Mouse (Mus musculus) limb, embryonic 10.5 days (tissue): ENCODE data around the gene Gm20425. TPM values are rescaled to one million over a fixed set of nuclear protein-coding genes. Genes with fewer than 3 reads are reported as not detected.
A peak's percentile ranks its signal among the peaks of the same experiment; 100 is the strongest.

Source experiments
- DNase-seq: peaks from one replicate; pipeline ENCODE4 v3.0.0-alpha.2; 2017; ENCODE audit warnings: low spot score
- H3K27ac ChIP-seq: fragments of 300-500 bp; sonication (generic); 2 replicates; pipeline ENCODE4 v1.5.1; 2016; ENCODE audit warnings: mild to moderate bottlenecking
- H3K27me3 ChIP-seq: fragments of 300-500 bp; sonication (generic); 2 replicates; pipeline ENCODE4 v1.6.1; 2016; ENCODE audit warnings: low read depth, mild to moderate bottlenecking; ENCODE audit not compliant: poor library complexity, severe bottlenecking
- H3K36me3 ChIP-seq: fragments of 300-500 bp; sonication (generic); 2 replicates; pipeline ENCODE4 v1.6.1; 2016; ENCODE audit warnings: mild to moderate bottlenecking, moderate library complexity
- H3K4me1 ChIP-seq: fragments of 300-500 bp; sonication (generic); 2 replicates; pipeline ENCODE4 v1.6.1; 2016
- H3K4me3 ChIP-seq: fragments of 300-500 bp; sonication (generic); 2 replicates; pipeline ENCODE4 v1.5.1; 2016; ENCODE audit warnings: mild to moderate bottlenecking, moderate library complexity
- H3K9me3 ChIP-seq: fragments of 300-500 bp; sonication (generic); replicated peaks from 2 replicates; pipeline ENCODE4 v1.6.1; 2016; ENCODE audit warnings: mild to moderate bottlenecking
- WGBS: fragments of 180-500 bp; shearing (Covaris S2); methylation state at CpG from one replicate; pipeline ENCODE4 v1.1.7; 2016; 5-methylcytosine and 5-hydroxymethylcytosine counted together
- polyA plus RNA-seq: library from polyadenylated mRNA; unstranded; fragments of >200 nt; fragmentation: Nextera tagmentation; extraction: Ambion mirVana; gene quantifications from 2 replicates; pipeline ENCODE4 v1.2.1, GENCODE M21; 2016

Gm20425 gene
- polyA plus RNA-seq, 1 experiment from 2014 or later, result not detected

- H3K9me3 ChIP-seq, result no peaks in the 10 kb centered on the region
- H3K4me1 ChIP-seq, result no peaks in the 10 kb centered on the region
- H3K4me3 ChIP-seq, result no peak overlapping the region
- WGBS, result 62% methylated on average over 6 of the region's 6 CpGs
- no peaks in the 10 kb centered on the region for H3K27me3 ChIP-seq
- no peak for DNase-seq
- no peak overlapping the region for H3K27ac ChIP-seq
- no peaks in the 10 kb centered on the region for H3K36me3 ChIP-seq
Observed at GRCm38 (mm10) chr9:103208802-103209423, 21.2 kb downstream of the Gm20425 start.

GRCm38 (mm10) chr9:103207846-103208245, 22.3 kb downstream of the Gm20425 start:
- no peaks in the 10 kb centered on the region for H3K9me3 ChIP-seq
- no peak overlapping the region for H3K27ac ChIP-seq
- peak; percentile 77 for DNase-seq
- no peaks in the 10 kb centered on the region for H3K27me3 ChIP-seq
- peak overlapping the region; percentile 28; the same call in 1 of the 2 replicates for H3K4me3 ChIP-seq
- 11% methylated on average over 16 of the region's 16 CpGs for WGBS
- H3K36me3 ChIP-seq, result no peaks in the 10 kb centered on the region
- no peaks in the 10 kb centered on the region for H3K4me1 ChIP-seq

- DNase-seq, result no peak
- Histone ChIP-seq H3K27ac (no peak overlapping the region), H3K4me1 (peaks cover 9% of the 10 kb centered on the region; the same call in 1 of the 2 replicates), H3K4me3 (no peak overlapping the region), H3K9me3 (no peaks in the 10 kb centered on the region), H3K36me3 (no peaks in the 10 kb centered on the region), H3K27me3 (no peaks in the 10 kb centered on the region)
- 91% methylated on average over 5 of the region's 5 CpGs for WGBS
Observed at GRCm38 (mm10) chr9:103205786-103206185, 24.3 kb downstream of the Gm20425 start.

- DNase-seq, result peak; percentile 92
- H3K4me3 ChIP-seq, result peak within 1 kb of the TSS; percentile 91
- H3K9me3 ChIP-seq, result no peaks in the 10 kb centered on the region
- H3K27ac ChIP-seq, result peak within 1 kb of the TSS; percentile 96
- H3K27me3 ChIP-seq, result no peaks in the 10 kb centered on the region
- under 1% methylated on average over 45 of the region's 45 CpGs for WGBS
- peaks cover 38% of the 10 kb centered on the region for H3K36me3 ChIP-seq
- peaks cover 9% of the 10 kb centered on the region; the same call in 1 of the 2 replicates for H3K4me1 ChIP-seq
Observed at GRCm38 (mm10) chr9:103201561-103202260, 28.4 kb downstream of the Gm20425 start, which contains the start of gene Srprb. Gene Srprb, minus strand, starts transcription at chr9:103202137.

GRCm38 (mm10) chr9:103188416-103188815, 41.7 kb downstream of the Gm20425 start:
- H3K27ac ChIP-seq, result no peak overlapping the region
- no peaks in the 10 kb centered on the region for H3K27me3 ChIP-seq
- no peaks in the 10 kb centered on the region for H3K9me3 ChIP-seq
- 95% methylated on average over 4 of the region's 4 CpGs for WGBS
- H3K4me3 ChIP-seq, result no peak overlapping the region
- DNase-seq, result no peak
- no peaks in the 10 kb centered on the region for H3K4me1 ChIP-seq
- H3K36me3 ChIP-seq, result peaks cover 60% of the 10 kb centered on the region

GRCm38 (mm10) chr9:103186747-103187146, 43.4 kb downstream of the Gm20425 start:
- no peaks in the 10 kb centered on the region for H3K27me3 ChIP-seq
- no peaks in the 10 kb centered on the region for H3K4me1 ChIP-seq
- peaks cover 43% of the 10 kb centered on the region for H3K36me3 ChIP-seq
- WGBS, result 78% methylated on average over 9 of the region's 9 CpGs
- no peak overlapping the region for H3K27ac ChIP-seq
- H3K9me3 ChIP-seq, result no peaks in the 10 kb centered on the region
- no peak overlapping the region for H3K4me3 ChIP-seq
- DNase-seq, result no peak

- no peaks in the 10 kb centered on the region for H3K9me3 ChIP-seq
- 90% methylated on average over 8 of the region's 8 CpGs for WGBS
- no peak for DNase-seq
- H3K27me3 ChIP-seq, result no peaks in the 10 kb centered on the region
- peaks cover 35% of the 10 kb centered on the region for H3K36me3 ChIP-seq
- H3K4me1 ChIP-seq, result peaks cover 3% of the 10 kb centered on the region; the same call in 1 of the 2 replicates
- H3K4me3 ChIP-seq, result no peak overlapping the region
- no peak overlapping the region for H3K27ac ChIP-seq
Observed at GRCm38 (mm10) chr9:103185946-103186345, 44.2 kb downstream of the Gm20425 start.

- peaks cover 11% of the 10 kb centered on the region for H3K4me1 ChIP-seq
- no peak overlapping the region for H3K27ac ChIP-seq
- peaks cover 24% of the 10 kb centered on the region for H3K36me3 ChIP-seq
- no peaks in the 10 kb centered on the region for H3K9me3 ChIP-seq
- DNase-seq, result no peak
- 63% methylated on average over 4 of the region's 4 CpGs for WGBS
- no peak overlapping the region for H3K4me3 ChIP-seq
- H3K27me3 ChIP-seq, result no peaks in the 10 kb centered on the region
Observed at GRCm38 (mm10) chr9:103184855-103185254, 45.3 kb downstream of the Gm20425 start.

GRCm38 (mm10) chr9:103181886-103182285, 48.2 kb downstream of the Gm20425 start:
- Histone ChIP-seq H3K36me3 (no peaks in the 10 kb centered on the region), H3K27ac (no peak overlapping the region), H3K4me1 (peaks cover 11% of the 10 kb centered on the region), H3K9me3 (no peaks in the 10 kb centered on the region), H3K27me3 (no peaks in the 10 kb centered on the region), H3K4me3 (no peak overlapping the region)
- 89% methylated on average over 8 of the region's 8 CpGs for WGBS
- DNase-seq, result no peak

DNA sequence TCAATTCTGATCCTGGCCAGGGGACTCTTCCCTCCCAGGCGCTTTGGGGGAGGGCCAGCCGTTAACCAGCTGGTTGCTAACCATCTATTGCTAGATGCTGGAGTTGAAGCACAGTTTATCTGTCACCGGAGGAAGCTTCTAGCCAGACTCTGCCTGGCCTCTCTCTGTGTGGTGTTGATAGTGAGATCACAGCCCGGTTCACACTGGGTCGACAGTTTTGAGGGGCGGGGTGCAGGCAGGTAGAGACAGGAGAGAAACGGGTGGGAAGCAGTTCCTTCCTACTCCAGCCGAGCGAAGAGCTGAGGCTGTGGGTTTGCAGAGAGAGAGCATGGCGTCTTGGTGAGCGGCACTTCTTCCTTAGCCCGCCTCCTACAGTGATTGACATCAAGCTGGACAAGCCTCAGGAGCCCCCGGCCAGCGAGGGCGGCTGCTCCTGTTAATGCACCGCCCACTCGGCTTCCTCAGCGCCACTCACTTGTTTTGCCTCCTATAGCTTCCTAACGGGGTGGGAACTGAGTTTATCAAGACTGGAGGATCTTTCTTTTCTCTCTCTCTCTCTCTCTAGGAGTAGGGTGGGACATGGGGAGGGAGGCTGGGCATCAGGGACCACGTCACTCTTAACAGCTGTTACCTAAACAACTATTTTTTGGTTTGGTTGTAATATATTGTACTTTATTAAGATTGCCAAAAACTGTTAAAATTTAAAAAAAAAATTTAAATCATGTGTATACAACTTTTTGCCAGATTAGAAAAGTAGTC, 49.1 kb downstream of the Gm20425 start:
- peak overlapping the region; percentile 54 for H3K4me3 ChIP-seq
- H3K27ac ChIP-seq, result peak overlapping the region; percentile 82
- H3K27me3 ChIP-seq, result no peaks in the 10 kb centered on the region
- no peaks in the 10 kb centered on the region for H3K9me3 ChIP-seq
- H3K4me1 ChIP-seq, result peaks cover 11% of the 10 kb centered on the region
- DNase-seq, result peak; percentile 76
- 4% methylated on average over 20 of the region's 20 CpGs for WGBS
- H3K36me3 ChIP-seq, result no peaks in the 10 kb centered on the region

DNA sequence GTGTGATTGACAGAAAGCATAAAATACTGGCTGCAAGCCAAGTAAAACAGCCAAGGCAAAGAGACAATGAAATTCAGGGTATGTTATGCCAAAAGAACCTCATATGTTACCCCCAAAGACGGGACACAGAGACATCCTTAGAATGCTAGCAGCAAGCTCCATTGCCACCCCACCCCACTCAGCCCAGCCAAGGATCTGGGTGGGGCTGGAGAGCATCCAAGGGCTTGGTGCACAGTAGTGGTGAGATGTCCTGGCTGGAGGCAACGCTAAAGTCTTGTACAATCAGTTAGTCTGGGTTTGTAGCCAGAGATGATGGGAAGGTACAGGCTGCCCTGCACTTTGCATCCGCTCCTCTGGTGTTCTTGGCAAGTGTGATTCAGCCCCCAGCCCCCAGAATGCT, 49.8 kb downstream of the Gm20425 start:
- Histone ChIP-seq H3K4me1 (peaks cover 11% of the 10 kb centered on the region), H3K4me3 (peak overlapping the region; percentile 54), H3K36me3 (no peaks in the 10 kb centered on the region), H3K27me3 (no peaks in the 10 kb centered on the region), H3K27ac (peak overlapping the region; percentile 82), H3K9me3 (no peaks in the 10 kb centered on the region)
- WGBS, result 66% methylated on average over 3 of the region's 3 CpGs
- no peak for DNase-seq

- Histone ChIP-seq H3K27me3 (no peaks in the 10 kb centered on the region), H3K4me1 (peaks cover 10% of the 10 kb centered on the region), H3K4me3 (no peak overlapping the region), H3K27ac (no peak overlapping the region), H3K36me3 (no peaks in the 10 kb centered on the region), H3K9me3 (no peaks in the 10 kb centered on the region)
- DNase-seq, result no peak
- WGBS, result 97% methylated on average over 7 of the region's 7 CpGs
Observed at GRCm38 (mm10) chr9:103175692-103176091, 54.4 kb downstream of the Gm20425 start.
